Mouse (Mus musculus) cerebellum, adult 9-10 months (tissue): Measurements from ENCODE around the gene Ncl.

Experiments
- DNase-seq: peaks from one replicate; pipeline ENCODE4 v3.0.0; 2022

Gene Ncl

GRCm38 (mm10) chr1:86311467-86312005 lies 47.7 kb downstream of the Ncl start:
- no peak for DNase-seq

DNA sequence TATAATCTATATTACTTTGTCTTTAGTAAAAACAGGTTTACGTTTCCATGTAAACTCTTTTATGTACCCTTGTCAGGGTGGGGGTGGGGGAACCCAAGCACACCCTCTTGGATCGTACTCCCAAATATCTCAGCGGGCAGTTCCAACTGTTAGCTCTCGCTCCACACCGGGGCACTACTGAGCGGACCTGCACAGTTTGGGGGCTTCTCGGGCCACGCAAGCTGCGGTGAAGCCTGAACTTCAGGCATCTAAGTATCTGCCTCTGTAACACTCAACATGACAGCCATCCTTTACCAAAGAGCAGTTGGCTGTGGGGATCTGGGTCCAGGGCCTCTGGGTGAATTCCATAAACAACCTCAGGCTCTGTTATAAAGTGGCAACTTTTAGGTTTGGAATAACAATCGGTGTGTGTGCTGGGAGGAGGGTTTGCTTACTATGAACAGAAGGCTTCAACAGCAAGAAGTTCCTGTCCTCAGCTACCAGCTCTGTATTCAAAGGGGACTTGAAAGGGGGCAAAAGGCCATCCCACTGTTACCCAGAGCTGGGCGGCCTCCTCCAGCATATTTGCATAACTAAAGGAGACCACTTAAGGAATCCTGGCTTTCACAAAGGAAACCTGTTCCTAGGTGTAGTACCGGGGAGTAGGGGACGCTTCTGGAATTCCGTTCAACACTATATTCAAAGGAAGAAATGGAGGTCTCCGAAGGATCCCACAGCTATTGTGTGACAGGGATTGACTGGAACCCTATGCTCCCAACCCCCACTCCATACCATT lies 48.5 kb downstream of the Ncl start:
- no peak for DNase-seq

DNA sequence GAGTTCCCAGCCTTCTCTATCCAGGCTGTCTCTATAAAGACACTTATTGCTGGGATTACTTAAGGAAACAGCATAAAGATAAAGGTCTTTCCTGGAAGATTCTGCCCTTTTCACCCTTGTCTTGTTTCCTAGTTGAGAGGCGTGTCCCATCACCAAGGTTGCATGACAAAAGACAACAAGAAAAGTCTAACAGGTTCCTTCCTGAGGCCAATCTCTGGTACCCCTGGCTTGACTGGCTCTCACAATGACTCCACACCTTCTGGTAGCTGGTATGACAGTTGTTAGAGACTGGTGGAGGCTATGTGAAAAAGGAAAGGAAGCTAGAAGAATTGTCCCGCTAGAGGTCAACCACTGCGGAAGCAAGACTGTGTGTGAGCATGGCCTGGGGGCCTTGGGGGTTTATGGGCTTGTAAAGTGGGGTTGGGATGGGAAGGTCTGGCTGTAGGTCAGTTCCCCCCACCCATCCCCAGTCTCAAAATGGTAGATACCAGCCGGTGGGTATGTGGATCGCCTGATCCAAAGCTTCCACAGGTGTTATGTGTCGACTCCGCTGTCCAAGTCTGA lies 49.8 kb downstream of the Ncl start:
- DNase-seq, result no peak

GRCm38 (mm10) chr1:86307871-86308641 lies 51.1 kb downstream of the Ncl start:
- no peak for DNase-seq

GRCm38 (mm10) chr1:86307177-86307762 lies 51.9 kb downstream of the Ncl start:
- DNase-seq, result no peak

GRCm38 (mm10) chr1:86306686-86307085 lies 52.5 kb downstream of the Ncl start:
- DNase-seq, result no peak

- DNase-seq, result no peak
Measured at GRCm38 (mm10) chr1:86303873-86304250, 55.3 kb downstream of the Ncl start.

DNA sequence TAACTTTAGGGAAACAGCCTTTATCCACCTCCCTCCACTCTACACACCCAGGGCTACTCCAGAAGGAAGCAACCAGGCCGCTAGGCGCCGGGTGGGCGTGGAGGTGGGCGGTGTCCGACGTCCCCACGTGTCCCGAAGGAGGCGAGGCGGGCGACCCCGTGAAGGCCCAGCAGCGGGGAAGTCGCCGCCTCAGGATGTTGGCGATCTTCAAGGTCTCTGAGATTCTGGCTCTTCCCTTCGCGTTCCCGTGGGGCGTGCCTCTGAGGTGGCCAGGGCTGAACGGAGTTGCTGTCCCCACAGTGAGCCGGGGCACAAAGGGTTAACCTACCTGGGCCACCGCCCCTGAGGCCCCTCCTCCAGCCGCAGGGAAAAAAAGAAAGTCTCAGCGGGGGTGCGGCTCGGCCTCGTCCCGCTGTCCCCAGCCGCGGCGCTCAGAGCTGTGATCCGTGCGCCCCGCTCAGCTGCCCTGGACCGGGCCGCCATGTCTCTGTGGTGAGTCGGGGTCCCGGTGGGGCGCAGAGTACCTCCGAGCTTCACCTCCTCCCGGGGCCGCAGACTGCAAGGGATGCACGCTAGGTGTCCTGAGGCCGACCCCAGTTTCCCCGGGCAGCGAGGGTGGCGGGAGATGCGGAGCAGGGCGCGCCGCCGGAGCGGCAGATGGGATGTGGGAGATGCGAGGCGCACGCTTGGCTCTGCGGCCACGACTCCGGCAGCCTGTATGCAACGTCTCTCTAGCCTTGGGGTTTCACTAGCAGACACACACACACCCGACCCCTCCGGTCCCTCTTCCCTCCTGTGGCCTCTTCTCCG lies 55.9 kb downstream of the Ncl start:
- DNase-seq, result no peak

DNA sequence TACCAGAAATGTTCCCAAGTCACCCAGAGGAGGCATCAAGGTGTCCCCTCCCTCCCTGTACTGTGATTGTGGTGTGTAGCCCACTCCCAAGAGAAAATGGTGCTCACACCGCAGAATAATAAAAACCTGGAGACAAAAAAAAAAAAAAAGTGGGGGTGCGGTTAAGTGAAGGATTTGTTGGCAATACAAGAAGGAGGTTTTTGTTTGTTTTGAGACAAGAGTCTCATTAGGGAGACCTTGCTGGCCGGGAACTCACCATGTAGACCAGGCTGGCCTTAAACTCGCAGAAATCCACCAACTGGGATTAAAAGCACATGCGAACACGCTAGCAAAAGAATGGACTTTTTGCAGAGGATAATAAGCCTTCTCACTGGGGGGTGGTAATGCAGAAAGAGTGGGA lies 56.7 kb downstream of the Ncl start, which contains the start of gene B3gnt7:
Gene B3gnt7, plus strand, starts transcription at position 301 of the 400 bp plus-strand sequence.
- no peak for DNase-seq

- no peak for DNase-seq
Measured at GRCm38 (mm10) chr1:86301221-86302091, 57.7 kb downstream of the Ncl start.

DNA sequence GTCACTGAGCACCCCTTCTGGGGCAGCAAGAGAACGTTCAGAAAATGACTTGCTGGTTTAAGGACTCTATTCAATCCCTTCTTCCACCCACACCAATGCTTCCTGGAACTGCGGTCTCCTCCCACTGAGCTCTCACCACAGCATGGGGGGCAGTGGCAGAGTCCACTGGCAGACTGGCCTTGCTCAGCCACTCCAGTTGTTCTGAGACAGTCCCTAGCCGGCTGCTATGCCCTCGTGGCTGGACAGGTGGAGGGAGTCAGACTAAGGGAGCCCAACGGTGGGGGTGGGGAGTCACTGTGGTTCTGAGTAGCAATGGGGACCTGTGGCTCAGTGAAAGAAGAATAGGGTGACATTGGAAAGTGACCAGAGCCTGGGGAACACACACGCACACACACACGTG lies 58.5 kb downstream of the Ncl start:
- DNase-seq, result no peak

DNA sequence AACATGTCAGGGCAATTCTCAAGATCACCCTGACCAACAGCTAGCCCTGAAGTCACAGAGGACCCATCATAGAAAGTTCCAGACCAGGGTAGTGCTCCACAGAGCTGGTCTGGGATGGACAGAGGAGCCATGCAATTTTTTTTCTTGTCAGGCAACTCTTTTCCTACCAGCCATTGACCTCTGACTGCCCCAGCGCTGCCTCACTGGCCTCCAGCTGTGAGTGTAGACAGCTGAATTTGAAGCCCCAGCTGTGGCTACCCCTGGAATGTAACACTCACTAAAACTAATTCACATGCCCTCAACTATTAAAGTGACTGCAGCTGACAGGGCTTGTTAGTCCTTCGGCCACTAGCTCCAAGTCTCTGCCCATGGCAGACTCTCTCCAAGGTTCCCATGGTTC lies 59.1 kb downstream of the Ncl start:
- DNase-seq, result no peak
